ENCODE assay signal across 35 mouse cellular contexts in the genomic region with DNA sequence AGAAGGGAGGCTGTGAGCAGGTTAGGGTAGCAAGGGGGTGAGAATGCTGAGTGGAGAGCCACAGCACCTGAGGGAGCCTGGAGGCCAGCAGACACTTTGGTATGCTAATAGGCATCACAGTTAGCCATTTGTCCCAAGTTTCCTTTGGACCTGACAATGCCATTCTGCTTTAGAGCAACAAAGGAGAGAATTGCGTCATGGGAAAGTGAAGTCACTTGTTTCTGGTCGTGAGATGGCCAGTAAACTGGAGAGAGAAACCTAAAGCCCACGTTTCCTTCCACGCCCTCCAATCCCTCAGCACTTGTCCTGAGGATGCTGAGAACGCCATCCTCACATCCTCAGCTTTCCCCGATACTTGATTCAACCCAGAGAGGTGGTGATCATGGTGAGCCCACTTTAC. TPM values are rescaled to one million over a fixed set of nuclear protein-coding genes. Genes with fewer than 3 reads are reported as not detected.
"Had no signal": no experiment of that assay in that cellular context is flagged by ENCODE, and none has a peak within 500 bp of the region (broad histone marks: within the 10 kb centered on the region; RNA-seq: fewer than 3 reads in every experiment).

No protein-coding gene starts in this region.

- H3K27me3 ChIP-seq: hindbrain, embryonic 15.5 days; intestine, embryonic 15.5 days; kidney, embryonic 15.5 days had no signal

- H3K36me3 ChIP-seq: heart, embryonic 12.5 days; heart, embryonic 13.5 days; heart, embryonic 15.5 days; hindbrain, embryonic 10.5 days; hindbrain, embryonic 12.5 days; hindbrain, embryonic 15.5 days; intestine, embryonic 15.5 days; kidney, embryonic 15.5 days had no signal

- H3K9me3 ChIP-seq: heart, embryonic 13.5 days; heart, embryonic 15.5 days; hindbrain, embryonic 12.5 days; hindbrain, embryonic 15.5 days; intestine, embryonic 15.5 days; kidney, embryonic 15.5 days had no signal

- H3K4me3 ChIP-seq: heart, embryonic 12.5 days; heart, embryonic 13.5 days; heart, embryonic 15.5 days; hindbrain, embryonic 10.5 days; hindbrain, embryonic 12.5 days; hindbrain, embryonic 15.5 days; intestine, embryonic 15.5 days; kidney, embryonic 15.5 days; layer of hippocampus, adult 2 months; left cerebral cortex, adult 2 months had no signal

- ATAC-seq: hindbrain, embryonic 16.5 days; hindbrain, postnatal 0 days; inflammation-experienced regulatory T-cells, adult 6 months; intestine, embryonic 15.5 days; intestine, embryonic 16.5 days; intestine, postnatal 0 days had no signal

- H3K4me2 ChIP-seq: heart, embryonic 11.5 days; heart, embryonic 12.5 days; heart, embryonic 13.5 days; heart, embryonic 15.5 days; hindbrain, embryonic 12.5 days; hindbrain, embryonic 14.5 days; hindbrain, embryonic 15.5 days; intestine, embryonic 15.5 days; kidney, embryonic 15.5 days had no signal

- H3K27ac ChIP-seq: heart, embryonic 13.5 days; heart, embryonic 15.5 days; hindbrain, embryonic 10.5 days; hindbrain, embryonic 12.5 days; hindbrain, embryonic 14.5 days; hindbrain, embryonic 15.5 days; hindbrain, postnatal 0 days; intestine, embryonic 15.5 days; kidney, embryonic 15.5 days; kidney, postnatal 0 days; layer of hippocampus, adult 2 months; left cerebral cortex, adult 2 months had no signal

- DNase-seq: heart, postnatal 10 days; heart, postnatal 14 days; heart, postnatal 36 days; heart, postnatal 4 days; kidney, adult 11 months; kidney, adult 18-20 months; kidney, adult 2 months; kidney, adult 8-10 months; kidney, adult 9 months; kidney, postnatal 10 days; kidney, postnatal 14 days; kidney, postnatal 25 days; kidney, postnatal 36 days; kidney, postnatal 4 days; layer of hippocampus, adult 9-11 months; layer of hippocampus, postnatal 36 days had no signal

- H3K9ac ChIP-seq: heart, embryonic 12.5 days; heart, embryonic 13.5 days; heart, embryonic 15.5 days; hindbrain, embryonic 12.5 days; hindbrain, embryonic 14.5 days; hindbrain, embryonic 15.5 days; intestine, embryonic 15.5 days; kidney, embryonic 15.5 days had no signal

- H3K4me1 ChIP-seq: heart, embryonic 12.5 days; heart, embryonic 13.5 days; heart, embryonic 15.5 days; hindbrain, embryonic 12.5 days; hindbrain, embryonic 15.5 days; intestine, embryonic 15.5 days; kidney, embryonic 15.5 days had no signal

RNA-seq across cellular contexts. Expression of a gene that starts 18.9 kb away (rescaled TPM):
- total RNA-seq: hematopoietic stem cell, adult 5-6 weeks had no signal
